Mouse (Mus musculus): Measurements from ENCODE around the gene Ap3b1. TPM values are rescaled to one million over a fixed set of nuclear protein-coding genes. Genes with fewer than 3 reads are reported as not detected.

Gene Ap3b1
- polyA plus RNA-seq, 1 experiment from 2014 or later: 34.4 TPM

GRCm38 (mm10) chr13:94567739-94568138 is 209.0 kb downstream of the Ap3b1 start:
- H3K27ac ChIP-seq (replicated peaks in 1 of 2; ENCODE audit: control insufficient read depth in 1 of 2, insufficient read depth in 1 of 2, low read depth in 2 of 2, low read length in 2 of 2): no peak overlapping the region
- no peak overlapping the region for H3K4me3 ChIP-seq (ENCODE audit: control insufficient read depth in 1 of 2, insufficient read depth in 1 of 2, low read depth in 1 of 2, low read length in 2 of 2)
- 0 out of 2 replicates have a peak, but pooled peaks cover 3% of the 10 kb centered on the region for H3K36me3 ChIP-seq (ENCODE audit: control insufficient read depth, insufficient read depth, low read length)
- no peak overlapping the region for H3K4me2 ChIP-seq (ENCODE audit: low read length)
- 75% methylated on average over 6 of the region's 6 CpGs for WGBS
- H3K9ac ChIP-seq (ENCODE audit: low read length): no peak overlapping the region
- no peaks in the 10 kb centered on the region for H3K27me3 ChIP-seq (ENCODE audit: control insufficient read depth, insufficient read depth, low read length)
- no peak for ATAC-seq (ENCODE audit: insufficient number of reproducible peaks, insufficient read depth, low FRiP score, low read depth)
- 0 out of 4 replicates have a peak, but pooled peaks cover 0 to 3% of the 10 kb centered on the region in 2 experiments for H3K4me1 ChIP-seq (ENCODE audit: control insufficient read depth in 2 of 2, insufficient read depth in 2 of 2, low read length in 2 of 2)
- no peaks in the 10 kb centered on the region for H3K9me3 ChIP-seq (ENCODE audit: control insufficient read depth, low read length)

GRCm38 (mm10) chr13:94571001-94571400 is 212.2 kb downstream of the Ap3b1 start:
- Histone ChIP-seq H3K36me3 (ENCODE audit: control insufficient read depth, insufficient read depth, low read length) (no peaks in the 10 kb centered on the region), H3K4me2 (ENCODE audit: low read length) (no peak overlapping the region), H3K27ac (replicated peaks in 1 of 2; ENCODE audit: control insufficient read depth in 1 of 2, insufficient read depth in 1 of 2, low read depth in 2 of 2, low read length in 2 of 2) (no peak overlapping the region), H3K4me3 (ENCODE audit: control insufficient read depth in 1 of 2, insufficient read depth in 1 of 2, low read depth in 1 of 2, low read length in 2 of 2) (no peak overlapping the region), H3K4me1 (ENCODE audit: control insufficient read depth in 2 of 2, insufficient read depth in 2 of 2, low read length in 2 of 2) (peaks cover 0 to 5% of the 10 kb centered on the region in 2 experiments; a peak in 1 of 4 replicates), H3K9ac (ENCODE audit: low read length) (no peak overlapping the region), H3K9me3 (ENCODE audit: control insufficient read depth, low read length) (no peaks in the 10 kb centered on the region), H3K27me3 (ENCODE audit: control insufficient read depth, insufficient read depth, low read length) (no peaks in the 10 kb centered on the region)
- 81% methylated on average over 10 of the region's 10 CpGs for WGBS
- ATAC-seq (ENCODE audit: insufficient number of reproducible peaks, insufficient read depth, low FRiP score, low read depth): no peak

- 84% methylated on average over 8 of the region's 8 CpGs for WGBS
- Histone ChIP-seq H3K9ac (ENCODE audit: low read length) (no peak overlapping the region), H3K4me1 (ENCODE audit: control insufficient read depth in 2 of 2, insufficient read depth in 2 of 2, low read length in 2 of 2) (peaks cover 0 to 5% of the 10 kb centered on the region in 2 experiments; a peak in 1 of 4 replicates), H3K9me3 (ENCODE audit: control insufficient read depth, low read length) (no peaks in the 10 kb centered on the region), H3K27ac (replicated peaks in 1 of 2; ENCODE audit: control insufficient read depth in 1 of 2, insufficient read depth in 1 of 2, low read depth in 2 of 2, low read length in 2 of 2) (no peak overlapping the region), H3K4me2 (ENCODE audit: low read length) (no peak overlapping the region), H3K4me3 (ENCODE audit: control insufficient read depth in 1 of 2, insufficient read depth in 1 of 2, low read depth in 1 of 2, low read length in 2 of 2) (no peak overlapping the region), H3K27me3 (ENCODE audit: control insufficient read depth, insufficient read depth, low read length) (no peaks in the 10 kb centered on the region), H3K36me3 (ENCODE audit: control insufficient read depth, insufficient read depth, low read length) (no peaks in the 10 kb centered on the region)
- ATAC-seq (ENCODE audit: insufficient number of reproducible peaks, insufficient read depth, low FRiP score, low read depth): no peak
Measured at GRCm38 (mm10) chr13:94573356-94573755, 214.6 kb downstream of the Ap3b1 start.

GRCm38 (mm10) chr13:94573833-94574232 is 215.1 kb downstream of the Ap3b1 start:
- no peaks in the 10 kb centered on the region for H3K36me3 ChIP-seq (ENCODE audit: control insufficient read depth, insufficient read depth, low read length)
- H3K9ac ChIP-seq (ENCODE audit: low read length): no peak overlapping the region
- no peaks in the 10 kb centered on the region for H3K27me3 ChIP-seq (ENCODE audit: control insufficient read depth, insufficient read depth, low read length)
- no peak overlapping the region for H3K4me3 ChIP-seq (ENCODE audit: control insufficient read depth in 1 of 2, insufficient read depth in 1 of 2, low read depth in 1 of 2, low read length in 2 of 2)
- H3K27ac ChIP-seq (replicated peaks in 1 of 2; ENCODE audit: control insufficient read depth in 1 of 2, insufficient read depth in 1 of 2, low read depth in 2 of 2, low read length in 2 of 2): no peak overlapping the region
- ATAC-seq (ENCODE audit: insufficient number of reproducible peaks, insufficient read depth, low FRiP score, low read depth): no peak
- 88% methylated on average over 7 of the region's 7 CpGs for WGBS
- no peaks in the 10 kb centered on the region for H3K9me3 ChIP-seq (ENCODE audit: control insufficient read depth, low read length)
- peaks cover 0 to 5% of the 10 kb centered on the region in 2 experiments; a peak in 1 of 4 replicates for H3K4me1 ChIP-seq (ENCODE audit: control insufficient read depth in 2 of 2, insufficient read depth in 2 of 2, low read length in 2 of 2)
- H3K4me2 ChIP-seq (ENCODE audit: low read length): no peak overlapping the region

- 32% methylated on average over 17 of the region's 17 CpGs for WGBS
Measured at GRCm38 (mm10) chr13:94575607-94576398, 217.0 kb downstream of the Ap3b1 start.

GRCm38 (mm10) chr13:94576399-94577176 is 217.8 kb downstream of the Ap3b1 start:
- peaks cover 0 to 5% of the 10 kb centered on the region in 2 experiments; a peak in 1 of 4 replicates for H3K4me1 ChIP-seq (ENCODE audit: control insufficient read depth in 2 of 2, insufficient read depth in 2 of 2, low read length in 2 of 2)
- ATAC-seq (ENCODE audit: insufficient number of reproducible peaks, insufficient read depth, low FRiP score, low read depth): no peak
- WGBS: 36% methylated on average over 21 of the region's 22 CpGs
- H3K4me3 ChIP-seq (ENCODE audit: control insufficient read depth in 1 of 2, insufficient read depth in 1 of 2, low read depth in 1 of 2, low read length in 2 of 2): no peak overlapping the region
- H3K9ac ChIP-seq (ENCODE audit: low read length): no peak overlapping the region
- H3K27ac ChIP-seq (replicated peaks in 1 of 2; ENCODE audit: control insufficient read depth in 1 of 2, insufficient read depth in 1 of 2, low read depth in 2 of 2, low read length in 2 of 2): no peak overlapping the region
- H3K27me3 ChIP-seq (ENCODE audit: control insufficient read depth, insufficient read depth, low read length): no peaks in the 10 kb centered on the region
- H3K4me2 ChIP-seq (ENCODE audit: low read length): no peak overlapping the region
- no peaks in the 10 kb centered on the region for H3K36me3 ChIP-seq (ENCODE audit: control insufficient read depth, insufficient read depth, low read length)
- no peaks in the 10 kb centered on the region for H3K9me3 ChIP-seq (ENCODE audit: control insufficient read depth, low read length)

More at GRCm38 (mm10) chr13:94575607-94576398, 217.0 kb downstream of the Ap3b1 start:
- Histone ChIP-seq H3K27ac (replicated peaks in 1 of 2; ENCODE audit: control insufficient read depth in 1 of 2, insufficient read depth in 1 of 2, low read depth in 2 of 2, low read length in 2 of 2) (no peak overlapping the region), H3K4me3 (ENCODE audit: control insufficient read depth in 1 of 2, insufficient read depth in 1 of 2, low read depth in 1 of 2, low read length in 2 of 2) (no peak overlapping the region), H3K9ac (ENCODE audit: low read length) (no peak overlapping the region), H3K36me3 (ENCODE audit: control insufficient read depth, insufficient read depth, low read length) (no peaks in the 10 kb centered on the region), H3K27me3 (ENCODE audit: control insufficient read depth, insufficient read depth, low read length) (no peaks in the 10 kb centered on the region), H3K9me3 (ENCODE audit: control insufficient read depth, low read length) (no peaks in the 10 kb centered on the region), H3K4me2 (ENCODE audit: low read length) (no peak overlapping the region), H3K4me1 (ENCODE audit: control insufficient read depth in 2 of 2, insufficient read depth in 2 of 2, low read length in 2 of 2) (peaks cover 0 to 5% of the 10 kb centered on the region in 2 experiments; a peak in 1 of 4 replicates)
- no peak for ATAC-seq (ENCODE audit: insufficient number of reproducible peaks, insufficient read depth, low FRiP score, low read depth)

GRCm38 (mm10) chr13:94577177-94577540 is 218.4 kb downstream of the Ap3b1 start:
- Histone ChIP-seq H3K9ac (ENCODE audit: low read length) (no peak overlapping the region), H3K4me1 (ENCODE audit: control insufficient read depth in 2 of 2, insufficient read depth in 2 of 2, low read length in 2 of 2) (peaks cover 0 to 5% of the 10 kb centered on the region in 2 experiments; a peak in 1 of 4 replicates), H3K27me3 (ENCODE audit: control insufficient read depth, insufficient read depth, low read length) (no peaks in the 10 kb centered on the region), H3K9me3 (ENCODE audit: control insufficient read depth, low read length) (no peaks in the 10 kb centered on the region), H3K27ac (replicated peaks in 1 of 2; ENCODE audit: control insufficient read depth in 1 of 2, insufficient read depth in 1 of 2, low read depth in 2 of 2, low read length in 2 of 2) (no peak overlapping the region), H3K4me3 (ENCODE audit: control insufficient read depth in 1 of 2, insufficient read depth in 1 of 2, low read depth in 1 of 2, low read length in 2 of 2) (no peak overlapping the region), H3K36me3 (ENCODE audit: control insufficient read depth, insufficient read depth, low read length) (no peaks in the 10 kb centered on the region), H3K4me2 (ENCODE audit: low read length) (no peak overlapping the region)
- ATAC-seq (ENCODE audit: insufficient number of reproducible peaks, insufficient read depth, low FRiP score, low read depth): no peak
- WGBS: 74% methylated on average over 2 of the region's 2 CpGs

All from heart, embryonic 14.5 days (tissue).